Mouse (Mus musculus) kidney, embryonic 14.5 days (tissue): ENCODE results near the gene 1300017J02Rik. TPM values are rescaled to one million over a fixed set of nuclear protein-coding genes. Genes with fewer than 3 reads are reported as not detected.
A peak's percentile ranks its signal among the peaks of the same experiment; 100 is the strongest.

Experiments used
- ATAC-seq: fragments of 200-750 bp; cut with Nextera tagmentation; 2 replicates; pipeline ENCODE4 v1.8.0; 2017; ENCODE audit warnings: moderate number of reproducible peaks, mild to moderate bottlenecking, moderate TSS enrichment, moderate library complexity; ENCODE audit not compliant: low FRiP score, low TSS enrichment
- H3K27ac ChIP-seq: fragments of 300-500 bp; sonication (generic); 2 replicates; pipeline ENCODE4 v1.5.1; 2014; ENCODE audit warnings: low read depth, mild to moderate bottlenecking, low read length, moderate library complexity, mixed read lengths
- H3K27me3 ChIP-seq: fragments of 300-500 bp; sonication (generic); 2 replicates; pipeline ENCODE4 v1.6.1; 2014; ENCODE audit warnings: mild to moderate bottlenecking, low read length; ENCODE audit not compliant: control insufficient read depth, insufficient read depth
- H3K36me3 ChIP-seq: fragments of 300-500 bp; sonication (generic); 2 replicates; pipeline ENCODE4 v1.6.1; 2014; ENCODE audit warnings: low read length, mixed read lengths; ENCODE audit not compliant: control insufficient read depth, insufficient read depth
- H3K4me1 ChIP-seq: fragments of 300-500 bp; sonication (generic); 2 replicates; pipeline ENCODE4 v1.6.1; 2014; ENCODE audit warnings: low read length, mixed read lengths; ENCODE audit not compliant: control insufficient read depth, insufficient read depth
- H3K4me2 ChIP-seq: fragments of 300-500 bp; sonication (generic); replicated peaks from 2 replicates; pipeline ENCODE4 v1.6.1; 2014; ENCODE audit warnings: low read depth, mild to moderate bottlenecking, low read length
- H3K4me3 ChIP-seq: fragments of 300-500 bp; sonication (generic); 2 replicates; pipeline ENCODE4 v1.5.1; 2014; ENCODE audit warnings: mild to moderate bottlenecking, low read length
- H3K9ac ChIP-seq: fragments of 300-500 bp; sonication (generic); 2 replicates; pipeline ENCODE4 v1.6.1; 2014; ENCODE audit warnings: low read depth, mild to moderate bottlenecking, low read length, moderate library complexity
- H3K9me3 ChIP-seq: fragments of 300-500 bp; sonication (generic); 2 replicates; pipeline ENCODE4 v1.6.1; 2016; ENCODE audit warnings: low read length; ENCODE audit not compliant: control insufficient read depth
- WGBS: fragments of 180-500 bp; shearing (Covaris S2); extraction: QIAGEN DNeasy Blood & Tissue Kit; methylation state at CpG from one replicate; pipeline ENCODE4 v1.1.7; 2014; 5-methylcytosine and 5-hydroxymethylcytosine counted together
- polyA plus RNA-seq: library from polyadenylated mRNA; unstranded; fragments of >200 nt; fragmentation: Nextera tagmentation; extraction: Ambion mirVana; gene quantifications from 2 replicates; pipeline ENCODE4 v1.2.1, GENCODE M21; 2014

The 1300017J02Rik gene
- polyA plus RNA-seq, 1 experiment from 2014 or later = 0.97 TPM

DNA sequence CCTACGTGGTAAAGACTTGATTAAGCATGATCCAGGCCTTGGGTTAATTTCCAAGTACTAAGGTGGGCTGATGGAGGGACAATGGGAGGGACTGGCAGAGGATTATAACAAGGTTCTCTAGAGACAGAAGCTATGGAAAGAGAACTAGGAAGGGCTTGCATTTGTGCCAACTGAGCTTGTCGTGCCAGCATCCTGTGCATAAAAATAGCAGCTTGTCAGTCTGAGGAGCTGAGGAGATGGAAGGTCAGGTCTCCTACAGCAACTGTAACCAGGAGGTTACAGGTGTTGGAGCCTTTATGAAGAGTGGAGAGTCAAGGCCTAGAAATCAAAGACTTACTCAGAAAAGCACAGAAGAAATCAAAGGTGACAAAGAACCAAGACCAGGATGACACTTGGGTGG, 91.3 kb downstream of the 1300017J02Rik start:
- Histone ChIP-seq H3K4me3 (no peak overlapping the region), H3K36me3 (no peaks in the 10 kb centered on the region), H3K27me3 (no peaks in the 10 kb centered on the region), H3K9me3 (no peaks in the 10 kb centered on the region), H3K9ac (no peak overlapping the region), H3K4me2 (no peak overlapping the region), H3K4me1 (no peaks in the 10 kb centered on the region), H3K27ac (no peak overlapping the region)
- ATAC-seq = no peak
- WGBS = 72% methylated on average over 2 of the region's 2 CpGs

GRCm38 (mm10) chr9:103212654-103213420, 92.0 kb downstream of the 1300017J02Rik start:
- H3K36me3 ChIP-seq = no peaks in the 10 kb centered on the region
- H3K9ac ChIP-seq = no peak overlapping the region
- ATAC-seq = no peak
- peak overlapping the region; percentile 19; the same call in 1 of the 2 replicates for H3K4me3 ChIP-seq
- H3K4me1 ChIP-seq = no peaks in the 10 kb centered on the region
- peak overlapping the region; percentile 35 for H3K4me2 ChIP-seq
- no peaks in the 10 kb centered on the region for H3K9me3 ChIP-seq
- H3K27ac ChIP-seq = no peak overlapping the region
- H3K27me3 ChIP-seq = no peaks in the 10 kb centered on the region
- 59% methylated on average over 28 of the region's 28 CpGs for WGBS

DNA sequence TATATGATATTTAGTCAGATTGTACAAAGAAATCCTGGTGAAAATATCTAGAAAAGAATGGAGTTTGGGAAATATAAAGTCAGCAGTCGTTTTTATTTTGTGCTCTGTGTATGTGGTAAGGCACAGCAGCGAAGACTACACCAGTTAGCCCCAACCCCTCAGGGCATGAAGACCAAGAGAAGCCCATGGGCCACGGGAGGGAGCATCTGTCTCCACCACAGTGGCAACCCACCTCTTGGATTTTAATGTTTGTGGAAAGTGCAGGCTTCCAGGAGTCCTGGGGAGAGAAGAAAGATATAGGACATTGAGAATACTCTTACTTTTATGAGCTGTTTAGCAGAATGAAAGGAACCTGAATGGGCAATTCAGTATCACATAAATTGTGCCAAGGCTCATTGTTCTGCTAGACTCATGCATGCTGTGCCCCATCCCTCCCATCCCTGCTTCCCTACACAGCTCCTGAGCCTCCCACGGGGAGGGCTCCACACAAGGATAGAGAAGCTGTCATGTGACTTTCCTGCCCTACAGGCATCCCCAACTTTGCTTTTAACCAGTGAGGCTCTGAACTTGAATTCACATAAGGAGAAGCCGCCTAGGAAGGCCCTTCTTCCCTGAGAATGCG, 96.0 kb downstream of the 1300017J02Rik start:
- no peaks in the 10 kb centered on the region for H3K4me1 ChIP-seq
- H3K27me3 ChIP-seq = no peaks in the 10 kb centered on the region
- H3K4me2 ChIP-seq = no peak overlapping the region
- H3K9ac ChIP-seq = no peak overlapping the region
- H3K4me3 ChIP-seq = no peak overlapping the region
- WGBS = 68% methylated on average over 6 of the region's 6 CpGs
- no peaks in the 10 kb centered on the region for H3K9me3 ChIP-seq
- no peak overlapping the region for H3K27ac ChIP-seq
- no peaks in the 10 kb centered on the region for H3K36me3 ChIP-seq
- no peak for ATAC-seq

DNA sequence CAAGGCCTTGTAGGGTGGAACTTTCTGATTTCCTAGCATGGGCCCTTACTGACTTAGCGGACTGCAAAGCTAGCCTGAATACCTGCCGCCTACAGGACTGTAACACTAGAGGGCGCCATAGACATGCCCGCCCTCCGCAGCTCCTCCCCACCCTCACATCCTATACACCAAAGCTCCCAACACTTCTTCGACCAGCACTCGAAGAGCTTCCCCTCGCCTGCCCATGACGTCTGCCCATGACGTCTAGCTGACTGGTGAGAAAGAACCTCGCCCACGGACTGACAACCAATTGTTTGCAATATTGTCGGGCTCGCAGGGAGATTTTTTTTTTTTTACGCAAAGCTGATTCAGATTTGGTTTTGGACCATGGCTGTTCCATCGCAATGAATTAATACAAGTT, 97.0 kb downstream of the 1300017J02Rik start:
- WGBS = 12% methylated on average over 16 of the region's 16 CpGs

GRCm38 (mm10) chr9:103205786-103206185, 99.1 kb downstream of the 1300017J02Rik start:
- H3K36me3 ChIP-seq = no peaks in the 10 kb centered on the region
- ATAC-seq = no peak
- no peak overlapping the region for H3K9ac ChIP-seq
- H3K27ac ChIP-seq = no peak overlapping the region
- H3K4me3 ChIP-seq = no peak overlapping the region
- no peak overlapping the region for H3K4me2 ChIP-seq
- no peaks in the 10 kb centered on the region for H3K27me3 ChIP-seq
- no peaks in the 10 kb centered on the region for H3K9me3 ChIP-seq
- WGBS = 93% methylated on average over 5 of the region's 5 CpGs
- no peaks in the 10 kb centered on the region for H3K4me1 ChIP-seq

More for the DNA sequence above, 97.0 kb downstream of the 1300017J02Rik start:
- Histone ChIP-seq H3K9ac (no peak overlapping the region), H3K36me3 (no peaks in the 10 kb centered on the region), H3K4me2 (peak overlapping the region; percentile 41), H3K27me3 (no peaks in the 10 kb centered on the region), H3K9me3 (no peaks in the 10 kb centered on the region), H3K4me3 (peak overlapping the region; percentile 21), H3K27ac (no peak overlapping the region), H3K4me1 (no peaks in the 10 kb centered on the region)
- ATAC-seq = peak; percentile 94

- H3K9me3 ChIP-seq = no peaks in the 10 kb centered on the region
- H3K4me2 ChIP-seq = peak within 1 kb of the TSS; percentile 47
- no peaks in the 10 kb centered on the region for H3K27me3 ChIP-seq
- H3K4me1 ChIP-seq = no peaks in the 10 kb centered on the region
- ATAC-seq = peak; percentile 98
- H3K27ac ChIP-seq = peak within 1 kb of the TSS; percentile 66
- peaks cover 27% of the 10 kb centered on the region for H3K36me3 ChIP-seq
- peak within 1 kb of the TSS; percentile 94 for H3K4me3 ChIP-seq
- WGBS = under 1% methylated on average over 45 of the region's 45 CpGs
- H3K9ac ChIP-seq = peak within 1 kb of the TSS; percentile 80
Observed at GRCm38 (mm10) chr9:103201561-103202260, 103.2 kb downstream of the 1300017J02Rik start, which contains the start of gene Srprb. Gene Srprb, minus strand, starts transcription at chr9:103202137.

Other genes with a start within 250 kb of the 1300017J02Rik start
- 3.1 and 3.5 TPM in 2 replicates for gene Rab6b, start 193.3 kb downstream of the 1300017J02Rik start, polyA plus RNA-seq
- 48.0 and 63.6 TPM in 2 replicates for gene Srprb, start 102.9 kb downstream of the 1300017J02Rik start, polyA plus RNA-seq
- gene Gm20425, start 74.8 kb downstream of the 1300017J02Rik start, polyA plus RNA-seq = 1.4 TPM in 1 of 2 replicates, not detected in the other
- gene Trf, start 74.6 kb downstream of the 1300017J02Rik start, polyA plus RNA-seq = 12.8 and 17.2 TPM in 2 replicates
- gene Topbp1, start 133 bp upstream of the 1300017J02Rik start, polyA plus RNA-seq = 64.3 and 91.9 TPM in 2 replicates
- 82.9 and 114 TPM in 2 replicates for gene Cdv3, start 60.8 kb upstream of the 1300017J02Rik start, polyA plus RNA-seq
- 0.60 and 0.70 TPM in 2 replicates for gene Bfsp2, start 175.3 kb upstream of the 1300017J02Rik start, polyA plus RNA-seq